Mouse (Mus musculus) cerebellum, adult (tissue): ENCODE measurements around the gene Cyp17a1.

Experiments used
- ATAC-seq: cut with Nextera tagmentation; 2 replicates; pipeline ENCODE4 v1.9.2; 2017; ENCODE audit warnings: mild to moderate bottlenecking, moderate library complexity, mixed read lengths; ENCODE audit not compliant: insufficient number of reproducible peaks, low FRiP score, low TSS enrichment

Cyp17a1 gene

DNA sequence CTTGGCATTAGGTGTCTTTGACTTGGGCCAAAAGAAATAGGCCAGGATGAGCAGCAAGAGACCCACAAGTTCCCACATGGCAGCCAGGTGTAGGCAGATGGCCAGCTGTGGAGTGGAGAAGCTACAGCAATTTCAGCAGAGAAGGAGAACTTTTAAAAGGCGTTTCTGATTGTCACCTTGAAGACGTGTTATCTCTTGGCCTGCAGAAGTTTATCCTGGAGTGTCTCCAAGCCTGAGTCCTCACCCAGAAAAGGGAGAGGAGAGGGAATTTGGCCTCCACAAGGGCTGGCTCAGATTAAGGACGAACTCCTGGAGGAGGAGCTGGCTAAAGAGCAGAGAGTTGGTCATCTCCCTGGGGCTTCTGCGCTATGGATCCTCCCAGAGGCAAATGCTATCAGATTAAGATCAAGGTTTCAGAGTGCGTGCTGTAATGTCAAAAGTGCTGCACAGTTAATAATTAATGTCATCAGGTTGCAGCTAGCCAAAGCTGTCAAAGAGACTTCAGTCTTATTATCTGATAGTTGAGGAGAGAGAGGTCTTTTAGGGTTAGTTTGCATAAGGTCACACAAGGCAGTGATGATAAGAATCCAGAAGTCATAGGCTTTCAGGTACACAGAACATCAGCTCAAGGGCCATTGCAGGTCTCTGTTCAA is at the start of gene Cyp17a1:
TSS of gene Cyp17a1 (minus strand) at position 407 of the 653 bp plus-strand sequence.
- ATAC-seq = no peak

DNA sequence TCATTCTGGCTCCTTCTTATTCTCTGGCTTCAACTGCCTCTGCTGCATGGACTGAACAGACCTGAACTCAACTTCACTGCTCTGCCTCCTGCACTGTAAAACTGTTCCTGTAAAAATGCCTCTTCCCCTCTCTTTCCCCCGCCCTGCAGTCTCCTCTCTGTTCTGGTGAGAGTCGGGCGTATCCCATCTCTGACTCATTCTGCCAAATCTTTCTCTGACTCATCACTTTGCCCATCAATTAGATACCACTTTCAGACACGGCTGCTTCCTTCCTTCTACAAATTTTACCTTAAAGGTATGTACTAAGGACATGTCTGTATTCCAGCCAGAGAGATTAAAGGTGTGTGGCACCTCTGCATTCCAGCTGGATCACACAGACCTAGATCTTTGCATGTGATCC is 45.2 kb upstream of the Cyp17a1 start:
- no peak for ATAC-seq

DNA sequence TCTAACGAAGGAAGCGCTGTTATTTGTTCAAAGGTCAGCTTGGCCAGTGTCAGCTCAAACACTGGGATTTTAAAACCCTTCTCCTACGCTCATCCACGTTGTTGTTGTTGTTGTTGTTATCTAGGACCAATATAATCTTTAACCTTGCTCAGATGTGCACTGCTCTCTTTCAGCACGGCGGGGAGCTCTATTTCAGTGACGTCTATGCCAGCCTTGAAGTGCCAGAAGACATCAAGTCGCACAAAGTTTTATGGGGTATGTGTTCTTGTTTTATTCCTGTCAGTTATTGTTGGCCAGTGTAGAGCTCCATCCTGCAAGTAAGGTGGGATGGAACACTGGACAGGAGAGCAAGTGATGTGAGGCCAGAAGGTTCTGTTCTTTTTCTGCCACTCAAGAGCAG is 42.0 kb upstream of the Cyp17a1 start:
- no peak for ATAC-seq

DNA sequence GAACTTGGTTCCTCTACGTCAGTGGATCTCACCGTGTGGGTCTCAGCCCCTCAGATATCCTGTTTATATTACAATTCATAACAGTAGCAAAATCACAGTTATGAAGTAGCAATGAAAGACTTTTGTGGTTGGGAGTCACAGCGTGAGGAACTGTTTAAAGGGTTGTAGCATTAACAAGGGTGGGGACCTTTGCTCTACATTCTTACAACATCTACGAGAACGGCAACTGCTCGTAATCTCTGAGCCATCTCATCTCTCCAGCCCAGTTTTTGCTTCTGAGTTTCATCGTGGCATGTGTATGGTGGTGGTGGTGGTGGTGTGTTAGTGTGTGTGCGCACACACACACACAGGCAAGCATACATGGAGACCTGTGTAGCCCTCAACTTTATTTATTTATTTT is 41.3 kb upstream of the Cyp17a1 start:
- ATAC-seq = no peak

DNA sequence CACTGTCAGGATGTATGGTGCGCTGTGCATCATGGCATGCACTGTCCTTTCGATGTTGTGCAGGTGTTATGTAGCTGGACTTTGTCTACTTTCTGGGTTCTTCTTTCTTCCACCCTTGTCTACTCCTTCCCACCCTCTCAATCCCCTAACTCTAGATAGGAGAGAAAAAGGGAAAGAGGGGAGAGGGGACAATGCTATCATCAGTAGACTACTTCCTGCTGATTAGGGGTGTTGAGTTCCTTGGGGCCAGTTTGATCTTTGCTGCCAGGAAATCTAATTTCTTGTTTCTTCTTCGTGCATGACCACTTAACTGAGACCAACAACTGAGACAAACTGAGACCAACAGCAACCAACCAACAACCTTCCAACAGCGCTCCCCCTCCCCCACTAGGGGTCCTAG is 37.6 kb upstream of the Cyp17a1 start:
- no peak for ATAC-seq

DNA sequence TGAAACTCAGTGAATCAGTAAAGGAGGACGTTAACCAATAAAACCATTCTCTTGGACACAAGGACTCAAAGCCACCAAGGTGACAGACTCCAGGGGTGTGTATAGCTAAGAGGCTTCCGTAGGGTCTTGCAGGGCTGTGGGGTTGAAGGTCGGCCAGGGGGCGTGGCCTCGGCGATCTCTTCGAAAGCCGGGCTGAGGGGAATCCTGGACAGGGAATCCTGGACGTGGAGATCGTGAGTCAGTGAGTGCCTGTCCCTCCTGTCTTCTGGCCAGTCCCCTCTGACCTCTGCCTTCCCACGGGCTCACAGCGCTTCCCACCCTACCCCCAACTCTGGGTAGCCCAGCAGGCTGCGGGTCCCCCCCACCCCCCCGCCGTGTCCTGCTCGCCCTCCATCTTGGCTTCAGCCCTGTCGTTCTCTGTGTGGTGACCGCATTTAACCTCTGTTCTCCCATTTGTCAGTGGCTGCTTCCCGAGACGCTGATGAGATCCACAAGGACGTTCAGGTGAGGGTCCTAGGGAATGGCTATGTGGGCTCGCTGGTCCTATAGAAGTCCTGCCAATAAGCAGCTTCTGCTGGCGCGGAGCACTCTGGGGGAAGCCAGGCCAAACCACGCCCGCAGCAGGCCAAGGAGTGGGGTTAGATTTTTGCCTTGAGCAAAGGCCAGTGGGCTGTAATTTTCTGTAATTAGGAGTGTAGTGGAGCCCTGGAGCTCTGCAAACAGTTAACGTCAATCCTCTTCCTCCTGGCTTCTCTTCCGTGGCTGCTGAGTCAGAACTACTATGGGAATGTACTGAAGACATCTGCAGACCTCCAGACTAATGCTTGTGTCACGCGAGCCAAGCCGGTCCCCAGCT is 34.6 kb upstream of the Cyp17a1 start, which contains the start of gene As3mt:
TSS of gene As3mt (plus strand) at position 163 of the 856 bp plus-strand sequence.
- ATAC-seq = no peak

DNA sequence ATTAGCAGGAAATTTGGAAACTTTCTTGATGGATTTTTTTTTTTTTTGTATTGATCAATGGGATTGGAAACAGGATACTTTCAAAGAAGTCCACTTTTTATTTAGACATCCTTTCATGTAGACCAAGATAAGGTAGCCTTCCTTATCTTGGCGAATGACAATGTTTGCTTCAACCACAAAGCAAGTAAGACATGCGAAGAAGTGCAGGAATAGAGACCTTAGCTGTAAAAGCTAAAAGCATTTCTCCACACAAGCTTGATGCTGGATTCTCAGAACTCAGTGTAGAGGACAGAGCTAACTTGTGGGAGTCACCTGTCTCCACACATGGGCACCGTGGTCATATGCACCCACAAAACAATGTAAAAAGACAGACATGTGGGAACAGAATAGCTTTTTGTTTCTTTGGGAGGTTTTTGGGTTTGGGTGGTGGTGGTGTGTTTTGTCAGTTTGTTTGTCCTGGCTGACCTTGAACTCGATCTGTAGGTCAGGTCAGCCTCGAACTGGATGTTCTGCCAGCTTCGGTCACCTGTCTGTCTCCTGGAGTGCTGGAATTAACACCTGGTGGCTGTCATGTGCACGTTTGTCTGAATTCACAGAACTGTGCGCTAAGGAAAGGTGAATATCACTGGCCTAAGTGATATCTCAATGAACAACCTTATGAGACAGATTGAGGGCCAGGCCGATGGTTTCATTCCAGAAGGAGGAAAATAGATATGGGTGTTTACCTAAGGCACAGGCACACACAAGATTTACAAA is 33.7 kb upstream of the Cyp17a1 start:
- no peak for ATAC-seq

DNA sequence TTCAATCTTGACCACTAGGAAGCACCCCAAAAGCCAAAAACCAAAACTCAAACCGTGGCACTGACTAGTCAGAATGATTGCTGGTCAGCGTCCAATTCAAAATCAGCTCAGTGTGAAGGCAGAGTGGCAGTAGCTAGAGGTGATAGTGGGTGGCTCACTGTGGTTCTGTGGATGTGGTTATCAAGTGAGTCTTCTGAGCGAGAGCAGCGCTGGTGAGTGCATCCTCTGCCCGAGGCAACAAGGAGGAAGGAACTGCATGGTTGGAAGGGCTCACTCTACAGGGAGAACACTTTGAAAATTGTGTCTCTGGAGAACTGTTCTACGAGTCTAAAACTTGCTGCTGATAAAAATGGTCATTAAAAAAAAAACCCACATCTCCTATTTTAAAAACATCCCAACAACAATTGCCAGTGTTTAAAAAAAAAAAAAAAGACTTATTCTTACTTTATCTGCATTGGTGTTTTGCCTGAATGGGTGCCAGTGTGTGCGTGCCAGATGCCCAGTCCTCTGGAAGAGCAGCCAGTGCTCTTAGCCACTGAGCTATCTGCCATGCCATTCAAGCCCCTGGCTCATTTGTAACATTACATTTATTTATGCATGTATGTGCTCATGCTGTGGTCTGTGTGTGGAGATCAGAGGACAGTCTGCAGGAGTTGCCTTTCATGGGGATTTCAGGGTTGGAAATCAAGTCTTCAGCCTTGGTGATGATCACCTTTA is 33.0 kb upstream of the Cyp17a1 start:
- ATAC-seq = no peak

DNA sequence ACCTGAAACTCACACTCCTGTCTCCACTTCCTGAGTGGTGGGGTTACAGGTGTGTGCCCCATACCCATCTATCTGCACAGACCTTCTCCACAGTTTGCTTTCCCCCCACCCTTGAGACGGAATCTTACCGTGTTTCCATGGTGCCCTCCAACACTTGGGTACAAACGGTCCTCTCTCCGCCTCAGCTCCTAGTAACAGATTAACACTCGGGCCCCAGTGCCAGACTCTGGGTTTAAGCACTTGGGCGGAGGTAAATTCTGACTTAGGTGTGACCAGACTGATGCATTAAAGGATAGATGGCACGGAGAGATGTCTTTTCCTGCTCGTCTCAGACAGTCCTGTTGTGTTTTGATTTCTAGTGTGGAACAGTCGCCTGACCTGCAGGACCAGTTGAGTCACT is 28.2 kb upstream of the Cyp17a1 start:
- ATAC-seq = no peak

DNA sequence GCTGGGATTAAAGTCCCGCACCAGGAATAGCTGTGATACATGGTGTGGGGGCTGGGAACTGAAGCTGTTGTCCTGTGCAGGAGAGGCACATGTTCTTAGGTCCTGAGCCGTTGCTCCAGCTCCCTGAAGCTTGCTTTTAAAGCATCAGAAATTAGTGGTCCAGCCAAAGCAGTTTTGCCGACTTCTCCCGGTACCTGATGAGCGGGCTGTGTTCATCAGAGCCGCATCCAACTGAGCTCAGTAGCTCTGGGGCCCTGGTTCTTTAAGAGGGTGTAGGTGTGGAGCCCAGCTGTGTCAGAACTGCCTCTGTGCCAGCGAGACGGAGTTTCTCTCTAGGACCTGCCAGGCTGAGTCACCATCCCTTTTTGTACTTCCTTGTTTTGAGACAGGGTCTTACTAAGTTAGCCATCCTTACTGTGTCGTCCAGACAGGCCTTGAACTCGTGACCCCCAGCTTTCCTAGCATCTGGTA is 26.1 kb upstream of the Cyp17a1 start:
- ATAC-seq = no peak

DNA sequence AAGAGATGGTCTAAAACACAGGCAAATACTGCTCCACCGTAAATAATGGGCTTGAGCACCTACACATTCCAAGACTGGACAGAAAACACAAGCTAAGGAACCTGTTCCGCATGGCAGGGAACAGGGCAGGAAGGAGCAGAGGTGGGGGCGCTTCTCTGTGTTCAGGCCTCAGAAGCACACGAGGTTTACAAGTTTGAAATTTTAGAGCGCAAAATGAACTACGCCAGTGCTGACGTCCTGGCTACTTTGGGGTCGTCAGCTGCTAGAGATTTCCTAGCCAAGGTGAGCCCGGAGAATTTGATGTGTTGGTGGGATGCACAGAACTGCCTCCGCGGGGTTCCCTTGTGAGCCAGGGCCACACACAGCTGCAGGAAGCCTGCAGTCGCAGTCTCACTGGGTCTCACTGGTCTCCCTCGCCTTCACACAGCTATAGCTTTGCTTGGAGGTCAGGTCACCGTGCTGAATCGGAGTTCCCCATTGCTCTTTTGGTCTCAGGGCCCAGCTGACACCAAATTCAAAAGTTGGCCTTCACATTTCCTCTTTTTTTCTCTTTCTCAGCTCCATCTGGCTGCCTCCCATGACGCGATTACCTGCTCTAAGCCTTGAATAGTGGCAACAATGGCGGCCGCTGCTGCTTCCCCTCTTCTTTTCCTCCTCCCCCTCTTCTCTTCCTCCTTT is 25.0 kb upstream of the Cyp17a1 start:
- no peak for ATAC-seq

DNA sequence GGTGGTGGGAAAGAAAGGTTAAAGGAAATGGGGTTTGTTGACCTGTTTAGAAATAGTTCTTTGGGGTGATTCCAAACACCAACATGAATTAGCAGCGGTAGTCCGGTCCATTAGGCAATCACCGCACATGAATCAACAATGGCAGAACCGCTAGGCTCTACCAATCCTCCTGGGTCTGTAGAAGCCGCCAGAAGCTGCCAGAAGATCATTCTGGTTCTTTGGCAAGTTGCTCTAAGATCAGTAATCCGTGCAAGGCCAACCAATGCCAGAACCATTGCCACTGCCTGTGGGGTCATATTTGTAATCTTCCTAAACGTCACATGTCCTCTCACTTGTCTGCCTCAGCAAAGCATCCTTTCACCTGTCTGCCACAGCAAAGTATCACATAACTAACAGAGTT is 24.0 kb upstream of the Cyp17a1 start:
- no peak for ATAC-seq

DNA sequence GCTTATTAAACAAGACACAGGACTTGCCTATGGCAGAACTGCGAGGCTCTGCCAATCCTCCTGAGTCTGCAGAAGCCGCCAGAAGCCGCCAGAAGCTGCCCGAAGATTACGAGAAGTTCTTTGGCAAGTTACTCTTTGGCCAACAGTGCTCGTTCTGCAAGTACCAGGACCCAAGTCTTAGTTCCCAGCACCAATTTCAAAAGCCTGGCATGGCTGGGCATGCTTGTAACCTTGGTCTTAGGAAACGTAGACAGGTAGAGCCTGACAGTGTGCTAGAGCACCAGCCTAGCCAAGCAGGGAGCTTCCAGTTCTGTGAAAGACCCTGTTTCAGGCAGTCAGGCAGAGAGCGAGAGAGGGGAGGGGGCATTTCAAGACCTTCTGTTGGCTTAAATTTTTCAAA is 23.5 kb upstream of the Cyp17a1 start:
- no peak for ATAC-seq

DNA sequence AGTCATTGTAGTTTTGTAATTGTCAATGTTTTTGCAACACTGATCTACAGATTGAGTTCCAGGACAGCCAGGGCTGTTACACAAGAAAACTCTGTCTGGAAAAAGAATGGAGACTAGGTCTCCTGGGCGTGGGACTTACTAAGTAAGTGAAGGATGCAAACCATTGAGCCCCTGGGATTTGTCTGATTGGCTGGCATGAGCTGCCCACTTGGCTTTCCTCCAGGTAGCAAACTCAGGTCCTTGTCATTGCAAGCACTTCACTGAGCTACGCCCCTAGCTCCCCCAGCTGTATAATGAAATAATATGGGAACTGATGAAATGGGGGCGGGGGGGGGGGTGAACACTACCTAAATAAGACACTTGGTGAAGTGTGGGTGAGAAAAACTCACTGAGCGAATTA is 20.2 kb upstream of the Cyp17a1 start:
- ATAC-seq = no peak

DNA sequence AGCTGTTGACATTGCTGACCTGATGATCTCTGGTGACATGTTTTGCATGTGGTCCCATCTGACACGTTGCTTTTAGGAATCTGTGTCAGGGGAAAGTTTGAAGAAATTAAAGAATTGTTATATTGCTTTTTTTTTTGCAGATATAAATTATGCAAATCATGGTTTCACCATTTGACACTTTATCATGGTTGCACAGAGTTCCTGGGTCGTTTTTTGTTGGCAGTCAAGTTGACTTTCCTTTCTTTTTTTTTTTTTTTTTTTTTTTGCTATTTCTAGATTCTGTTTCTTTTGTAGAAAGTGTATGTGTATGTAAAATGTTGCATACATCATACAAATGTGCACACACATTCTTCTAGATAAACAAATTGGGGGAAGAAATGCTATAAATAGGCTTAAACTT is 18.1 kb upstream of the Cyp17a1 start:
- no peak for ATAC-seq

DNA sequence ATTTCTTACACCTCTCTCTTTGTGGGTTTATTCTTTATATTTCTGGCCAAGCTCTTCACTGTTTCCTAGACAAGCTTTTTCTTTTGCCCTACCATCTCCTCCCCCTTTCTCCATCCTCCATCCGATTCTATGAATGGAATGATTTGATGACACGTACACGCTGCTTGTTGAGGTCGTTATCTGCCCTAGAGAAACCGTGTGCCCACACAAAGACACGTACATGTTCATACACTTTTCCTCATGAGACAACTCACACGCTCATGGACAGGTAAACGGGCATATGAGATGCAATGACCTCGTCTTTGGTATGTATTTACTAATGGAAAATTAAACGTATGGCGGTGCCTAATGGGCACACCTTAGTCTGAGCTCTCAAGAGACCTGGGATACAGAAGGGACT is 17.4 kb upstream of the Cyp17a1 start:
- ATAC-seq = no peak

DNA sequence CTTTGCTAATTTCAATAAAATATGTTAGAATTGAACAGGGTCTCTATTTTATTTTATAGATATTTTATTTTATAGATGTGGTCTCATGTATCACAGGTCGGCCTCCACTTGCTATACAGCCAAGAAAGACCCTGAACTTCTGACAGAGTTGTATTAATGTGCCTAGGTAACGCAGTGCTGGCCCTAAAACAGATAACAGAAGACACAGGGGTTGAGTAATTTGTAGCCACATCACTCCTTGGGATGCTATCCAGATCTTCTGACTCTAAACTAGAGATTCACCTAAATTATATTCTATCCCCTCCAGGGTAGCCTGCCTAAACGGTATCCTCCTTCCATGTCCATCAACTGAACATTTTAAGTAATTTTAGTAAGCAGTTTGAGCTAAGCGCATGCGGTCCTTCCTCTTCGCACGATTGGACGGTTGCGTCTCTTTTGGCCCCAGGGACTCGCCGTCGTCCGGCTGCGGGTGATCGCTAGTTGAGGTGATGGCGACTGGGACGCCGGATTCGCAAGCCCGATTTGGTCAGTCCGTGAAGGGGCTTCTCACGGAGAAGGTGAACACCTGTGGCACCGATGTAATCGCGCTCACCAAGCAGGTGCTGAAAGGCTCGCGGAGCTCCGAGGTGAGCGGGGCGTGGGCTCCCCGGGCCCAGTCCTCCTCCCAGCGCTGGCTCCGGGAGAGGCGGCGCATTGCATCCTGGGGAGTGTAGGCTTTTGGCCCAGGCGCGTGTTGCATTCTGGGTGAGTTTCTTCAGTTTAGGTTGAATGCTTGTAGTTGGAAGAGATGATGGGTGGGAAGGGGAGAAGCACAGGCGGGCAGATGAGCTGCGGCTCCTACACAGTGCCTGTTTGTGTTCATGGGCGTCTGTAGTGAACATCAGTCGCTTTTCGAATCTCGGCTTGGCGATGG is 16.7 kb upstream of the Cyp17a1 start, which contains the start of gene Borcs7:
TSS of gene Borcs7 (plus strand) at position 447 of the 913 bp plus-strand sequence.
- peak; percentile 92 for ATAC-seq

DNA sequence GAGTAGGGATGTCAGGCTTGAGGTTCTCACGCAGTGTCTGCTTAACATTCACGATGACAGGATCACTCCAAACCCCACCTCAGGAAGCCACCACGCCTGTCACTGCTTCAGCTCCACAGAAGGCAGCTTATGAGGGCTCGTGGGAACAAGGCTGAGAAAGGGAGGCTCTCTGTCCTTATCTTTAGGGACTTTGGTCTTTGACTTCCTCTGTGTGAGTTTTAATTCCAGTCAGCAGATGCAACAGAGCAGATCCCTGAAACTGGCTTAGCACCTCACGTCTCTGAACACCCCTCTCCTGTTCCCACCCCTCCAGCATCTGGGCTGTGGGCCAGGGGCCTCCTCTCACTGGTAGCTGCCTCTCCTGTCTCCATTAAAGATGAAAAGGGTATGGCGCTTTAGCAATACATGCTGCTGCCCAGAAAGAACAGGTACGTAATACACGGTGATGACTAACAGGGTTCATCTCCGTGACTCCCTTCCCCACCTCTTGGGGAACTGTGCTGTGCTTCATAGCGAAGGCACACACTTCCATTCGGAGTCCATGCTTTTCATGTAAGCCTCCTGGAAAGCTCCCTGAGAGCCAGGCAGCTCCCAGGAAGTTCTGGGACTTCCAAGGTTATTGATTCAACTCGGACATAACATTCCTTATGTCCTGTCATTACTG is 6.9 kb upstream of the Cyp17a1 start:
- no peak for ATAC-seq
